In the genomic region with DNA sequence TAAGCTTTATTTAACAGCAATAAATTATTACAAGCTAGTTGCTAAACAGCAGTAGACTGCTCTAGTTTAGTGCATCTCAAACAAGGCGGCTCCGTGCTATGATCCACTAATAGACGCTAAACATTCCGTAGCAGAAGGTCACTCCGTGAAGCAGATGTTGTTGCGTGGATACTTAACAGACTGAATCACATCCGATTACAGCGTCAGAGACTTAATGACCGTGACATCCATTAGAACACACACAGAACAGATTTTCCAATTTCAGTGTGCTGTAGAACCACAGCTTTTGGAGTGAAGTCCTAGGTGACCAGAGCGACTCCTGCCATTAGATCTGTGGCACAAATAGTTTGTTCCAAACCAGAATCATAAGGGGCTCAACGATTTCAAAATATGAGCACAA, we compare ENCODE assay signal across 18 mouse cellular contexts.
A peak's percentile ranks its signal among the peaks of the same experiment; 100 is the strongest.
DNase-seq lines count a peak whose midpoint lies in the region; ATAC-seq and TF ChIP-seq lines count a peak whose summit lies in the region.
"Had no signal": no experiment of that assay in that cellular context is flagged by ENCODE, and none has a peak within 500 bp of the region (broad histone marks: within the 10 kb centered on the region; RNA-seq: fewer than 3 reads in every experiment).

No protein-coding gene starts in this region.

- H3K4me2 ChIP-seq in midbrain, embryonic 11.5 days: no peak overlapping the region
- H3K4me2 ChIP-seq in limb, embryonic 14.5 days (replicated peaks; ENCODE audit: low read depth, low read length, severe bottlenecking): no peak overlapping the region
- H3K4me2 ChIP-seq: embryonic facial prominence, embryonic 12.5 days; intestine, embryonic 15.5 days; liver, embryonic 11.5 days; lung, embryonic 14.5 days had no signal

- ATAC-seq in midbrain, embryonic 11.5 days (ENCODE audit: low FRiP score): no peak
- ATAC-seq in limb, embryonic 14.5 days (ENCODE audit: low FRiP score, low read depth): 0 out of 2 replicates have a peak, but pooled peaks have one; percentile 10
- ATAC-seq: CD4-positive, CD25-positive, alpha-beta regulatory T cell, adult 4 months; intestine, embryonic 15.5 days had no signal

- DNase-seq in midbrain, embryonic 11.5 days (ENCODE audit: low spot score, missing footprints): peak; percentile 77
- no peak for DNase-seq in midbrain, embryonic 10.5 days (ENCODE audit: low spot score)
- DNase-seq in forelimb bud, embryonic 11.5 days (ENCODE audit: low read depth, low spot score): peak; percentile 43
- DNase-seq in limb, embryonic 14.5 days (ENCODE audit: low spot score): peak; percentile 38
- DNase-seq in retina, embryonic 14.5 days (ENCODE audit: low spot score): peak; percentile 74
- DNase-seq in adrenal gland, adult 18-20 months (ENCODE audit: low spot score in 2 of 2): no peak
- DNase-seq in spleen, postnatal 10 days (ENCODE audit: low spot score in 2 of 2): no peak
- DNase-seq: adrenal gland, postnatal 10 days; cerebellum, adult 8-10 months; lung, embryonic 14.5 days; spleen, adult 18-20 months; thymus, postnatal 14 days had no signal

- H3K9me3 ChIP-seq in midbrain, embryonic 11.5 days (ENCODE audit: control insufficient read depth, low read length): no peaks in the 10 kb centered on the region
- H3K9me3 ChIP-seq in midbrain, embryonic 10.5 days (replicated peaks): no peaks in the 10 kb centered on the region; the same call in 1 of the 2 replicates
- no peaks in the 10 kb centered on the region for H3K9me3 ChIP-seq in limb, embryonic 14.5 days (ENCODE audit: control insufficient read depth, low read length)
- H3K9me3 ChIP-seq: embryonic facial prominence, embryonic 12.5 days; intestine, embryonic 15.5 days had no signal

- TF ChIP-seq POLR2A in limb, embryonic 14.5 days (IDR thresholded peaks at IDR 0.05; ENCODE audit: borderline replicate concordance, extremely low read depth, insufficient read depth, insufficient read length): no peak

- no peaks in the 10 kb centered on the region for H3K27me3 ChIP-seq in midbrain, embryonic 11.5 days (ENCODE audit: control insufficient read depth, insufficient read depth, low read length)
- H3K27me3 ChIP-seq in midbrain, embryonic 10.5 days (ENCODE audit: low read depth, poor library complexity, severe bottlenecking): no peaks in the 10 kb centered on the region
- no peaks in the 10 kb centered on the region for H3K27me3 ChIP-seq in limb, embryonic 14.5 days (ENCODE audit: control insufficient read depth, insufficient read depth, low read length)
- H3K27me3 ChIP-seq: embryonic facial prominence, embryonic 12.5 days; intestine, embryonic 15.5 days had no signal

- H3K36me3 ChIP-seq in midbrain, embryonic 11.5 days (ENCODE audit: control insufficient read depth, insufficient read depth, low read length): peaks cover 4% of the 10 kb centered on the region; the same call in 1 of the 2 replicates
- peaks cover 51% of the 10 kb centered on the region for H3K36me3 ChIP-seq in midbrain, embryonic 10.5 days
- H3K36me3 ChIP-seq in limb, embryonic 14.5 days (ENCODE audit: control insufficient read depth, insufficient read depth, low read length): peaks cover 1% of the 10 kb centered on the region; the same call in 1 of the 2 replicates
- H3K36me3 ChIP-seq: intestine, embryonic 15.5 days had no signal

- no peak overlapping the region for H3K9ac ChIP-seq in midbrain, embryonic 11.5 days (ENCODE audit: low read length)
- H3K9ac ChIP-seq in limb, embryonic 14.5 days (ENCODE audit: low read depth, low read length, severe bottlenecking): no peak overlapping the region
- H3K9ac ChIP-seq: embryonic facial prominence, embryonic 12.5 days; intestine, embryonic 15.5 days; lung, embryonic 14.5 days had no signal

- no peak overlapping the region for H3K4me3 ChIP-seq in midbrain, embryonic 11.5 days (ENCODE audit: low read depth, low read length)
- no peak overlapping the region for H3K4me3 ChIP-seq in midbrain, embryonic 10.5 days
- no peak overlapping the region for H3K4me3 ChIP-seq in limb, embryonic 14.5 days (replicated peaks; ENCODE audit: low read length)
- H3K4me3 ChIP-seq: embryonic facial prominence, embryonic 12.5 days; intestine, embryonic 15.5 days; myocyte had no signal

- no peaks in the 10 kb centered on the region for H3K4me1 ChIP-seq in midbrain, embryonic 11.5 days (ENCODE audit: control insufficient read depth, insufficient read depth, low read length)
- peaks cover 2% of the 10 kb centered on the region; the same call in 1 of the 2 replicates for H3K4me1 ChIP-seq in midbrain, embryonic 10.5 days
- H3K4me1 ChIP-seq in limb, embryonic 14.5 days (ENCODE audit: control insufficient read depth, insufficient read depth, low read length): peaks cover 4% of the 10 kb centered on the region; the same call in 1 of the 2 replicates
- H3K4me1 ChIP-seq: embryonic facial prominence, embryonic 12.5 days; intestine, embryonic 15.5 days had no signal

- WGBS in midbrain, embryonic 11.5 days: 71% methylated on average over 11 of the region's 11 CpGs
- 80% methylated on average over 11 of the region's 11 CpGs for WGBS in midbrain, embryonic 10.5 days
- WGBS in limb, embryonic 14.5 days: 53% methylated on average over 11 of the region's 11 CpGs

- no peak overlapping the region for H3K27ac ChIP-seq in midbrain, embryonic 11.5 days (ENCODE audit: low read depth, low read length)
- H3K27ac ChIP-seq in midbrain, embryonic 10.5 days (replicated peaks): no peak overlapping the region
- H3K27ac ChIP-seq in limb, embryonic 14.5 days (replicated peaks; ENCODE audit: low read depth, low read length): no peak overlapping the region
- H3K27ac ChIP-seq: embryonic facial prominence, embryonic 12.5 days; intestine, embryonic 15.5 days; stomach, postnatal 0 days had no signal

Comparison
In these comparisons a context has a peak if more than half of its experiments do, and no peak if none do; other contexts are left out.
1. DNase-seq: peak in midbrain, embryonic 11.5 days (single experiment), forelimb bud, embryonic 11.5 days (single experiment), limb, embryonic 14.5 days (single experiment) and retina, embryonic 14.5 days (single experiment); none in midbrain, embryonic 10.5 days (single experiment), adrenal gland, adult 18-20 months (0 of 2) and spleen, postnatal 10 days (0 of 2).